Mouse (Mus musculus) erythroblast, embryonic 14.5 days (primary cell): Measurements from ENCODE around the gene D930048N14Rik. TPM values are rescaled to one million over a fixed set of nuclear protein-coding genes. Genes with fewer than 3 reads are reported as not detected.
"Not testable (repeated sequence)": the region's sequence is repeated elsewhere in the genome, so short reads cannot be mapped to it uniquely, and the experiment has no call there.

Experiments used
- H3K27me3 ChIP-seq: 2 replicates; pipeline ENCODE4 v1.6.1; 2012; ENCODE audit warnings: inconsistent platforms; ENCODE audit not compliant: control insufficient read depth
- H3K36me3 ChIP-seq: 2 replicates; pipeline ENCODE4 v1.6.1; 2012; ENCODE audit warnings: mild to moderate bottlenecking, inconsistent platforms; ENCODE audit not compliant: control insufficient read depth
- H3K4me1 ChIP-seq: 2 replicates; pipeline ENCODE4 v1.6.1; 2012; ENCODE audit warnings: inconsistent platforms; ENCODE audit not compliant: control insufficient read depth
- H3K4me3 ChIP-seq: replicated peaks from 2 replicates; pipeline ENCODE3; 2012; ENCODE audit warnings: moderate library complexity, mild to moderate bottlenecking, inconsistent platforms
- H3K9me3 ChIP-seq: 2 replicates; pipeline ENCODE4 v1.6.1; 2012; ENCODE audit warnings: low read length, inconsistent platforms, mixed read lengths; ENCODE audit not compliant: control insufficient read depth
- GATA1 ChIP-seq: IDR thresholded peaks from 2 replicates; pipeline ENCODE4 v1.6.1; 2012; ENCODE audit warnings: low read length, inconsistent platforms, mixed read lengths
- TAL1 ChIP-seq: IDR thresholded peaks from 3 replicates; pipeline ENCODE4 v1.6.1; 2012; ENCODE audit warnings: low read length, inconsistent platforms, mixed read lengths
- polyA plus RNA-seq: library from polyadenylated mRNA; stranded (reverse); fragments of >175 nt; gene quantifications from 2 replicates; pipeline ENCODE4 v1.2.3, GENCODE M21; 2012

The D930048N14Rik gene
- polyA plus RNA-seq, result not detected in 2 replicates

- H3K36me3 ChIP-seq, result no peaks in the 10 kb centered on the region; the same call in 1 of the 2 replicates
- no peak for TF ChIP-seq TAL1
- no peak for TF ChIP-seq GATA1
- H3K4me3 ChIP-seq, result peak within 1 kb of the TSS; percentile 60
- peaks cover 61% of the 10 kb centered on the region for H3K27me3 ChIP-seq
- H3K9me3 ChIP-seq, result peaks cover 3% of the 10 kb centered on the region; the same call in 1 of the 2 replicates
- peaks cover 24% of the 10 kb centered on the region for H3K4me1 ChIP-seq
Measured at GRCm38 (mm10) chr11:51650691-51651515, at the start of gene D930048N14Rik, which contains the start of gene N4bp3. Gene D930048N14Rik, plus strand, starts transcription at chr11:51650954. Gene N4bp3, minus strand, starts transcription at chr11:51650842.

- TF ChIP-seq TAL1 (no peak), GATA1 (no peak)
- Histone ChIP-seq H3K9me3 (no peaks in the 10 kb centered on the region), H3K4me1 (peaks cover 62% of the 10 kb centered on the region), H3K36me3 (peaks cover 87% of the 10 kb centered on the region), H3K4me3 (no peak overlapping the region), H3K27me3 (no peaks in the 10 kb centered on the region)
Measured at GRCm38 (mm10) chr11:51602253-51602652, 48.5 kb upstream of the D930048N14Rik start.

GRCm38 (mm10) chr11:51605602-51606446 lies 44.9 kb upstream of the D930048N14Rik start:
- peaks cover 76% of the 10 kb centered on the region for H3K4me1 ChIP-seq
- H3K9me3 ChIP-seq, result no peaks in the 10 kb centered on the region
- peaks cover 51% of the 10 kb centered on the region for H3K36me3 ChIP-seq
- no peaks in the 10 kb centered on the region for H3K27me3 ChIP-seq
- H3K4me3 ChIP-seq, result peak overlapping the region; percentile 98
- TF ChIP-seq GATA1 (no peak), TAL1 (no peak)

- Histone ChIP-seq H3K36me3 (peaks cover 43% of the 10 kb centered on the region), H3K4me3 (peak within 1 kb of the TSS; percentile 98), H3K4me1 (peaks cover 77% of the 10 kb centered on the region), H3K9me3 (no peaks in the 10 kb centered on the region), H3K27me3 (no peaks in the 10 kb centered on the region)
- no peak for TF ChIP-seq TAL1
- TF ChIP-seq GATA1, result no peak
Measured at GRCm38 (mm10) chr11:51606447-51607095, 44.2 kb upstream of the D930048N14Rik start, which contains the start of gene Hnrnpab. Gene Hnrnpab, minus strand, starts transcription at chr11:51606847.

- Histone ChIP-seq H3K4me3 (peak overlapping the region; percentile 98), H3K36me3 (peaks cover 37% of the 10 kb centered on the region), H3K9me3 (no peaks in the 10 kb centered on the region), H3K4me1 (peaks cover 75% of the 10 kb centered on the region), H3K27me3 (no peaks in the 10 kb centered on the region)
- TF ChIP-seq TAL1 (no peak), GATA1 (no peak)
Measured at GRCm38 (mm10) chr11:51607096-51607738, 43.5 kb upstream of the D930048N14Rik start.

- TF ChIP-seq GATA1, result no peak
- no peak for TF ChIP-seq TAL1
- Histone ChIP-seq H3K4me3 (peak overlapping the region; percentile 45), H3K27me3 (no peaks in the 10 kb centered on the region), H3K36me3 (peaks cover 15% of the 10 kb centered on the region), H3K4me1 (peaks cover 55% of the 10 kb centered on the region), H3K9me3 (no peaks in the 10 kb centered on the region)
Measured at GRCm38 (mm10) chr11:51609266-51609909, 41.4 kb upstream of the D930048N14Rik start.

- H3K27me3 ChIP-seq, H3K9me3 ChIP-seq, H3K4me3 ChIP-seq, H3K36me3 ChIP-seq: not testable (repeated sequence)
- H3K4me1 ChIP-seq, result peaks cover 55% of the 10 kb centered on the region
Measured at GRCm38 (mm10) chr11:51609940-51610339, 40.8 kb upstream of the D930048N14Rik start.

GRCm38 (mm10) chr11:51614256-51614655 lies 36.5 kb upstream of the D930048N14Rik start:
- H3K4me1 ChIP-seq, result peaks cover 46% of the 10 kb centered on the region

More at GRCm38 (mm10) chr11:51614256-51614655, 36.5 kb upstream of the D930048N14Rik start:
- TF ChIP-seq TAL1 (no peak), GATA1 (no peak)
- Histone ChIP-seq H3K27me3 (no peaks in the 10 kb centered on the region), H3K4me3 (no peak overlapping the region), H3K36me3 (no peaks in the 10 kb centered on the region), H3K9me3 (no peaks in the 10 kb centered on the region)
